Mouse (Mus musculus) embryonic facial prominence, embryonic 10.5 days (tissue): ENCODE results near the gene Otx1. TPM values are rescaled to one million over a fixed set of nuclear protein-coding genes. Genes with fewer than 3 reads are reported as not detected.

ENCODE experiments used
- DNase-seq: peaks from one replicate; pipeline ENCODE4 v3.0.0-alpha.2; 2017; ENCODE audit warnings: low spot score
- H3K27ac ChIP-seq: fragments of 300-500 bp; sonication (generic); replicated peaks from 2 replicates; pipeline ENCODE4 v1.5.1; 2016; ENCODE audit warnings: mild to moderate bottlenecking
- H3K27me3 ChIP-seq: fragments of 300-500 bp; sonication (generic); replicated peaks from 2 replicates; pipeline ENCODE4 v1.6.1; 2016; ENCODE audit warnings: low read depth, mild to moderate bottlenecking; ENCODE audit not compliant: poor library complexity, severe bottlenecking
- H3K36me3 ChIP-seq: fragments of 300-500 bp; sonication (generic); replicated peaks from 2 replicates; pipeline ENCODE4 v1.6.1; 2016; ENCODE audit warnings: mild to moderate bottlenecking, moderate library complexity
- H3K4me1 ChIP-seq: fragments of 300-500 bp; sonication (generic); 2 replicates; pipeline ENCODE4 v1.6.1; 2016
- H3K4me3 ChIP-seq: fragments of 300-500 bp; sonication (generic); 2 replicates; pipeline ENCODE4 v1.5.1; 2016; ENCODE audit warnings: mild to moderate bottlenecking, moderate library complexity
- H3K9me3 ChIP-seq: fragments of 300-500 bp; sonication (generic); 2 replicates; pipeline ENCODE4 v1.6.1; 2016; ENCODE audit warnings: mild to moderate bottlenecking
- WGBS: fragments of 180-500 bp; shearing (Covaris S2); methylation state at CpG from one replicate; pipeline ENCODE4 v1.1.7; 2016; 5-methylcytosine and 5-hydroxymethylcytosine counted together
- polyA plus RNA-seq: library from polyadenylated mRNA; unstranded; fragments of >200 nt; fragmentation: Nextera tagmentation; extraction: Ambion mirVana; gene quantifications from 2 replicates; pipeline ENCODE4 v1.2.1, GENCODE M21; 2016

The Otx1 gene
- polyA plus RNA-seq, 1 experiment from 2014 or later, result 7.3 TPM

DNA sequence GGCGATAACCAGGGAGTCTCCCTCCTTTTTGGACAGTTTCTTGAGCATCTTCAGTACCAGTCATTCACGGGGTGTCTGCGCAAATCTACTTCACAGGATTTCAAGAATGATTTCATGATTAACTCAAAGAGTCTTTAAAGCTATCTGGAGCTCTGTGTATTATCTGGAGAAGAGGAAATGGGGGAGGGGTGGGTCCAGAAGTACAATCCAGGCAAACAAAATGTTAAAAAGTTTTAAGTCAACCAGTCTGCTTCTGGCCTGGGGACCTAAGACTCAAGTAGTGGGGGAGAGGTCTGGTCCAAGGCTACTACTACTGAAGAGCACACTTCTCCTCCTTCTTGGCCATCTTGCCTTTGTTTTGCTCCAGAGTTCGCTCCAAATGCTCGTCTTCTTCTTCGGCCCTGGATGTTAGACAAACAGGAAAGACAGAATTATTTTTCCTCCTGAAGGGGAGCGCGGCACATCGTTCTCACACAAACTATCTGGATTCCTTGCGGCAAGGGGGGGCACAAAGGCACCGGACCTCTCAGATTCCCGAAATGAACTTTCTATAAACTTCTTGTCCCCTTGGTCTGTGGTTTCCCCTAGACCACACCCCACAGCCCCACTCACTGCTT, 3.9 kb upstream of the Otx1 start:
- H3K27me3 ChIP-seq, result peaks cover 96% of the 10 kb centered on the region
- no peak for DNase-seq

GRCm38 (mm10) chr11:22005281-22005870, 2.7 kb upstream of the Otx1 start:
- Histone ChIP-seq H3K27me3 (peaks cover 97% of the 10 kb centered on the region), H3K4me3 (peak overlapping the region; percentile 73), H3K36me3 (no peaks in the 10 kb centered on the region), H3K4me1 (peaks cover 69% of the 10 kb centered on the region), H3K9me3 (no peaks in the 10 kb centered on the region), H3K27ac (no peak overlapping the region)
- 3% methylated on average over 9 of the region's 9 CpGs for WGBS
- DNase-seq, result peak; percentile 50

More for the DNA sequence above, 3.9 kb upstream of the Otx1 start:
- peak overlapping the region; percentile 45 for H3K4me3 ChIP-seq
- H3K4me1 ChIP-seq, result peaks cover 57% of the 10 kb centered on the region
- no peaks in the 10 kb centered on the region for H3K9me3 ChIP-seq
- H3K36me3 ChIP-seq, result no peaks in the 10 kb centered on the region
- 6% methylated on average over 12 of the region's 12 CpGs for WGBS
- H3K27ac ChIP-seq, result peak overlapping the region; percentile 72

GRCm38 (mm10) chr11:22004331-22004841, 1.7 kb upstream of the Otx1 start:
- no peaks in the 10 kb centered on the region for H3K9me3 ChIP-seq
- H3K4me1 ChIP-seq, result peaks cover 71% of the 10 kb centered on the region
- no peaks in the 10 kb centered on the region for H3K36me3 ChIP-seq
- H3K4me3 ChIP-seq, result peak overlapping the region; percentile 73
- peaks cover 98% of the 10 kb centered on the region for H3K27me3 ChIP-seq
- peak; percentile 76 for DNase-seq
- peak overlapping the region; percentile 74 for H3K27ac ChIP-seq
- 1% methylated on average over 18 of the region's 18 CpGs for WGBS

DNA sequence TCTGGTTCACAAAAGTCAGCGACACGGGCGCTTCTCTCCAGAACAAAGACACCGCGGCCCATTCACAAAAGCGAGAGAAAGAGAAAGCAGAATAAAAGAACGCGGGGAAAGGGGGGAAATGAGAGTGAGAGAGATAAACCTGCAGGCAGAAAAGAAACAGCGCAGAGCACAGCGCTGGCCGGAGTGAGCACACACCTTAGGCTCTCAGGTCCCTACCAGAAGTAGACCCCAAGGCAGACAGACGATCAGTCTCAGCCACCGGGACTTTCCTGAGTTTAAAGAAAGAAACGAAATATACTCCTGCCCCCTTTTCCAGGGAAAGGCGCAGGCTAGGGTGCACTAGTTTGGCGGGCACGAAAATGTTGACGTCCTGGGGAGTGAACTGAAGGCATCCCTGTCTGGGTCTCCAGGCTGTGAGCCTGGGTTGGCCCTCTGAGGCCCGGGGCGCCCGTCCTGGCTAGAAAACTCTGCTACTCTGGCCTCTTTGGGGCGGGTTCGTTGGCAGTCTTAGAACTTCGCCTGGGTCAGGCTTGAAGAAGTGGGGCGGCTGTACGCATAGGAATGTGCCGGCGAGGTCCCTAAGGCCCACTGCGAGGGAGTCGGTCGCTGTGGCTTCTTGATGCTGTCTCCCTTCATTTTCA, 764 bp upstream of the Otx1 start:
- WGBS, result under 1% methylated on average over 31 of the region's 31 CpGs
- Histone ChIP-seq H3K27ac (peak overlapping the region; percentile 85), H3K36me3 (no peaks in the 10 kb centered on the region), H3K9me3 (no peaks in the 10 kb centered on the region), H3K4me1 (peaks cover 69% of the 10 kb centered on the region), H3K27me3 (peaks cover 100% of the 10 kb centered on the region), H3K4me3 (peak overlapping the region; percentile 73)
- DNase-seq, result peak; percentile 64

GRCm38 (mm10) chr11:22002062-22002782, 475 bp downstream of the Otx1 start:
- Histone ChIP-seq H3K4me3 (peak overlapping the region; percentile 73), H3K4me1 (peaks cover 59% of the 10 kb centered on the region), H3K9me3 (no peaks in the 10 kb centered on the region), H3K36me3 (no peaks in the 10 kb centered on the region), H3K27me3 (peaks cover 100% of the 10 kb centered on the region), H3K27ac (peak overlapping the region; percentile 85)
- under 1% methylated on average over 34 of the region's 34 CpGs for WGBS
- DNase-seq, result no peak

DNA sequence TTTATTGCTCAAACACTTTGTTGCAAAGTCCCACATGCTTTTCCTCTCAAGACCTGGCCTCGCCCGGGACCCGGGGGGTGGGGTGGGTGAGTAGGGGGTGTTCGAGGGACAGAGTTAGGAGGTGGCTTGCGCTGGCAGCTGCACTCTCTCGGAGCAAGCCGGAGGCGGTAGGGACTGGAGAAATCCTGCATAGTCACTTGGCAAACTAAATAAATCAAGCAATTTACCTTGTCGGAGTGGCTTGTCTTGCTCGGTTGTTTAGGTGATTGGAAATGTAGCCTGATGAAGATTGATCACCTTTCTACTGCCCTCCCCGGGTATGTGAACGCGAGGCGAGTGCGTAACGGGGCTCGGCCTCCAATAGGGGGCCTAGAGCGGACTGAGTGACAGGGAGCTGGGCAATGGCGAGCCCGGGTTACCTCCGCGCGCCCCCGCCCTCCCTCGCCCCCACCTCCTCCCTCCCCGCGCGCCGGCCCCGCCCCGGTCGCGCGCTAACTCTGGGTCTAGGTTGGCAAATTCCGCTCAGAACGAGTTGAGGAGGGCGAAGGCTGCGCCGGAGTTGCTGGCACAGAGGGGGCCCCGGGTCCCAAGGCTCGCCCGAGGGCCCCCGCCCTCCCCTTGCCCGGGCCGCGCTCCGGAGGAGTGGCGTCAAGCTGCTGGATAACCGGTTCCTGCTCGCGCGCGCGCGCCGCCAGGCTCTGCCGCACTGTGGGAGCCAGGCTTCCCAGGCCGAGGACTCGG, 1.2 kb downstream of the Otx1 start:
- Histone ChIP-seq H3K36me3 (no peaks in the 10 kb centered on the region), H3K27ac (peak overlapping the region; percentile 85), H3K9me3 (no peaks in the 10 kb centered on the region), H3K4me3 (peak overlapping the region; percentile 73), H3K27me3 (peaks cover 100% of the 10 kb centered on the region), H3K4me1 (peaks cover 60% of the 10 kb centered on the region)
- under 1% methylated on average over 59 of the region's 59 CpGs for WGBS
- DNase-seq, result peak; percentile 90

- Histone ChIP-seq H3K36me3 (no peaks in the 10 kb centered on the region), H3K9me3 (no peaks in the 10 kb centered on the region), H3K4me1 (peaks cover 67% of the 10 kb centered on the region), H3K27me3 (peaks cover 100% of the 10 kb centered on the region), H3K27ac (peak overlapping the region; percentile 77), H3K4me3 (peak overlapping the region; percentile 73)
- peak; percentile 65 for DNase-seq
- WGBS, result 2% methylated on average over 48 of the region's 48 CpGs
These were observed 2.2 kb downstream of the Otx1 start for GRCm38 (mm10) chr11:22000316-22001076.

DNA sequence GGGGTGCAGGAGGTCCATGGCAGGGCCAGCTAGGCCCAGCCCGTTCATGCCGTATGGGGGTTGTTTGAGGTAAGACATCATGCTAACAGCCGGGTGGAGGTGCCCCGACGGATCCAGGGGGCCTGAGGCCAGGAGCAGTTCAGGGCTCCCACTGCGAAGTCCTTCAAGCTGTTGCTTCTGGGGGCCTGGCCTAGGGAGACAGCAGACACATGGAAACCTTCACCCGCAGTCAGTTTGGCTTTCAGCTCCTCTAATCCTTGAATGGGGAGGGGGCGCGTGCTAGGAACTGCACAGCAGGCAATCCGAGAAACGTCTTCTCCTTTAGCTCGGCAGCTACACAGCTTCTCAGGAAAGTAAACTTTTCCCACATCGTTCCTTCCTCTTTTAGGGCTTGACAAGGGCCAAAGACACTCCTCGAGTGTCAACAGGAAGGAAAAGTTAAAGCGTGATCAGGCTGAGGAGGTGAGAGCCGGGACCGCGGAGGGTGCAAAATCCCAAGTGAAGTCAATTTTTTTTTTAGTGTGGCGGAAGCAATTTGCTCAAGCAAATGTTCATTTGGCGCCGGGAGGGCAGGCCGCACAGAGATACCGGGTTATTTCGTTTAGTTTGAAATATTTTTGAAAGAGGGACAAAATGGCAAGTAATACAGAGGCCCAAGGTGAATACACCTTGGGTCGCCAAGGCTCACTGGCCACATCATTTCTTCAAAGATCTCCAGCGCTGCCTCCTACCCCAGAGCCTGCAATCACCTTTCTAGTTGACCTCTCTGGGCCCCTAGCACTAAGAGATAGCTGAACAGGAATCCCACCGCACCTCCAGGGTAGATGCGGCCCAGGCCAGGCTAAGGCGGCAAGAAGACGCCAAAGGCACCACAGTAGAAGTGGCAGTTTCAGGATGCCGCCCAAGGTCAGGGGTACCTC, 3.0 kb downstream of the Otx1 start:
- Histone ChIP-seq H3K27ac (peak overlapping the region; percentile 77; the same call in 1 of the 2 replicates), H3K4me1 (peaks cover 62% of the 10 kb centered on the region), H3K9me3 (no peaks in the 10 kb centered on the region), H3K36me3 (no peaks in the 10 kb centered on the region), H3K4me3 (peak overlapping the region; percentile 73), H3K27me3 (peaks cover 100% of the 10 kb centered on the region)
- DNase-seq, result peak; percentile 65
- 2% methylated on average over 31 of the region's 31 CpGs for WGBS

DNA sequence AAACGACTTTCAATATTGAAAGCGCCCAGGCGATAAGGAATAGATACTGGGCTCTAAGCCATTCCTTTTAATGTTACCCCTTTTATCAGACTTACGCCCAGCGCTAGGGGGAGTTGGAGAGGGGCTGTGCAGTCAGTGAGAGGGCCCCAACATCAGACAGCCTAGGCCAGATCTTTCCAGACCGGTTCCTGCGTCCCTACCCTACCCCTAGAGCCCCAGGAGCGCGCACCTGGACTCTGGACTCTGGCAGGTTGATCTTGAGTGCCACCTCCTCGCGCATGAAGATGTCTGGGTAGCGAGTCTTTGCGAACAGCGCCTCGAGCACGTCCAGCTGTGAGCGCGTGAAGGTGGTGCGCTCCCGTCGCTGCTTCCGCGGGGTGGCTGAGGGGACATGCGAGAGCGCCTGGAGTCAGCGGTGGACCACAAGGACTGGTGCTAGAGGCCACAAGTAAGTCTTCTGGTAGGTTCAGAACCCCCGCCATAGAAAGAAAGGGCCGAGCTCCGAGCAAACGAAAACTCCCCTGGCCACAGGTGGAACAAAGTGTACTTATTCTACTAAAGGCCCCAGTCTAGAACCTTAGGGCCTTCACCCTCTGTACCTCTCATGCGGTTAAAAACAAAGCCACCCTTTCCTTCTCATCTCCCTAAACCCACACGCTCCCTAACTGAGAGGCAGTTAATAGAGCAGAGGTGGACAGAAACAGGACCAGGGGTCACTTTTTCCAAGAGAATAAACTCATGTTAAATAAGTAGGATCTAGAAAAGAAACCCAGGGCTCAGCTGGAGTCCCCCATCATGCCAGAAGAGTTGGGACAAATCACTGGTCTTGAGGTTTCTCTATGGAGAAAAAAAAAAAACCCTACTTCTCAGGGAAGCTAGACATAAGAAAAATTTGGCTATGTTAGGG, 4.3 kb downstream of the Otx1 start:
- Histone ChIP-seq H3K36me3 (no peaks in the 10 kb centered on the region), H3K27ac (peak overlapping the region; percentile 44; the same call in 1 of the 2 replicates), H3K4me3 (peak overlapping the region; percentile 73), H3K4me1 (peaks cover 52% of the 10 kb centered on the region), H3K9me3 (no peaks in the 10 kb centered on the region), H3K27me3 (peaks cover 100% of the 10 kb centered on the region)
- peak; percentile 61 for DNase-seq
- 5% methylated on average over 32 of the region's 32 CpGs for WGBS
